Mouse (Mus musculus) kidney, adult 18-20 months (tissue): Measurements from ENCODE around the gene Tmem159.

Experiments used
- DNase-seq: peaks from one replicate; pipeline ENCODE4 v3.0.0; 2021

The Tmem159 gene

DNA sequence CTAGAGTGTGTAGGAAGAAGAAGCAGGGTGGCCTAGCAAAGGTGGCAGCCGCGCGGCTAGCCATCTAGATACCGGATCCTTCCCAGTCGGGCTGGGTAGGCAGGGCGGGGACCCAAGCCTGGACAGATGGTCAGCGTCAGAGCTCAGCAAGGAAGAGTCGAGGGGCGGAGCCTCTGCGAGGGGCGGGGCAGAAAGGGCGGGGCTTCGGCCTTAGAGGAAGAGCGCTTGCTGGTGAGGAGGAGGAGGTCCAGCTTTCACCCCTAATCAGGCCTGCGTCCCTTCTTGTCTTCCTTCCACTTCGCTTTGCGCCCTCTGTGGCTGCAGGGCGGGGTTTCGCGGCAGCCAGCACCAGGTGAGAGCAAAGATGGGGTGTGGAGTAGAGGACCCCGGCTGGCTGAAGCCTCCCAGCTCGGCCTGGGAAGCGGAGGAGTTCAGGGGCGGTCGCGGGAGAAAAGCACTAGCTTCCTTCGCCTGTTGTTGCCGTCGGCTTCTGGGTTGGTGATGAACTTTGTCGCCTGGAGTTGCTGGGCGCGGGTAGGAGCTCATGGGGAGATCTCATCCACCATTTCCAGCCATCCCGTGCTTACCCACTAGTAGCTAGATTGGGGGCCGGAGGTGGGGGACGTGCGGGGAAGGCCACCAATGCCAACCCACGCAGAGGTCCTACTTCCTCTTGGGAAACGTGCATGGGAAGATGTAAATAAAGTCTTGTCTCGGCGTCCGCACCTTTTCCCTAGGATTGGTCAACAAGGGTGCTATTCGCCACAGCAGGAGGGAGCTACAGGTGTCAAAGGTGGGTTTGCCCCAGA lies at the start of gene Tmem159:
TSS of gene Tmem159 (plus strand) at position 190 of the 809 bp plus-strand sequence.
- DNase-seq = peak; percentile 90

DNA sequence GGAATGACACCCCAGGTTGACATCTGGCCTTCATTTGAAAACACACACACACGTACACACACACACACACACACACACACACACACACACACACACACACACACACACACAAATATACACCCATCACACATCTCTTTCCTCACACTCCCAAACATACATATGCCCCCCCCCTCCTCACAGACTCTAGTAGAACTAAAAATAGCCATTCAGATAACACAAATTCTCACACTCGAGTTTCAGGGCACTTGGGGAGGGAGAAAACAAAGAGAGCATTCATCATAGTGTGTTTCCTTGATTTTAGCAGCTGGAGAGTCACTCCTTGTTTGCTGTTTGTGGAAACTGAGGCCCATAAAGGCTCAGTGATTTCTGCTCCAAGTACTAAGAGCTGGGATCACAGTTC lies 48.1 kb upstream of the Tmem159 start:
- DNase-seq = no peak

DNA sequence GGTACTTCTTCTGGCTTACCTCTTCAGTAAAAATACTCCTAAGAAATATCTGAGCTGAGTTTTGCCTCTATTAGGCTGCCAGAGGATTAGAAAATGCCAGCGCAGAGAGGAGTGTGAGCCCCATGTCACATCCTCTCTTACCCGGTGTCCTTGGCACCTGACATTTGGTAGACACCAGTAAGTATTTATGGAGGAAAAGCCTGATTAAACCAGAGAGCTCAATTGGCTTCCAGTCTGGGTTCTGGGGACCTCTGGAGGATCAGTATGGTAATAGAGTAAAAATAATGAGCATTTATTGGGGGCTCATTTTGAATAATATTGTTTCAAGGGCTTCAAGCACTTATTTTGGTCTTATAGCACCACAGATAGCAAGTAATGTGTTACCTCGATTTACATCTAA lies 46.7 kb upstream of the Tmem159 start:
- DNase-seq = no peak

DNA sequence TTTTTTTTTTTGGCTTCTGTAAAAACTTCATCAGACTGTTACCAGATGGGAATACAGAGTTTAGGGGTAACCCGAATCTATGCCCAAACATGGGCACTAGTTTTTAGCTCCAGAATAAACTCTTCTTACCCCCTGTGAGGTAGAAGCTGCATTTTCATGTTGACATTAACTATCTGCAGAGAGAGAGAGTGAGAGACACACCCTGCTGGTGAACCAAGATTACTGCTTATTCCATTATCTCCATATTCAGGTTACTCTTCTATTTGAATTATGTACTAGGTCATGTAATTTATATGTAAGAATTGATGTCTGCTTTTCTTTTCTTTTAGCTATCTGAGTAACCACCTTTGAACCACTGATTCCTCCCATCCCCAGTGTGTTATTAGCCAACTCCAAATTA lies 38.1 kb upstream of the Tmem159 start:
- no peak for DNase-seq

DNA sequence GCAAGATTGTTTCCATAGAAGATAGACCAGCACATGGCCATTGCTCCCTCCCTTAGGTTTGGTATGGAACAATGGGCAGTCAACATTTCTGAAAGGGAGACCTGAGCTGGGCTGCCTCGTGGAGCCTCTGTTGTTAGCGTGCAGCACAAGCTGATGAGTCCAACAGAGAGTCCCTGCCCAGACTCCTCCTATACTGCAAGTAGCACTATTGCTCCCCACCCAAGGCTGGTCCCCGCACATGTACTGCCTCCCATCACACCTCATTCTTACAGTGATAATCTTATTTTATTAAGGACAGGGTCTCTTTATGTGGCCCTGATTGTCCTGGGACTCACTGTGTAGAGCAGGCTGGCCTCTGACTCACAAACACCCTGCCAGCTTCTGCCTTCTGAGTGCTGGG lies 34.0 kb upstream of the Tmem159 start:
- DNase-seq = no peak

DNA sequence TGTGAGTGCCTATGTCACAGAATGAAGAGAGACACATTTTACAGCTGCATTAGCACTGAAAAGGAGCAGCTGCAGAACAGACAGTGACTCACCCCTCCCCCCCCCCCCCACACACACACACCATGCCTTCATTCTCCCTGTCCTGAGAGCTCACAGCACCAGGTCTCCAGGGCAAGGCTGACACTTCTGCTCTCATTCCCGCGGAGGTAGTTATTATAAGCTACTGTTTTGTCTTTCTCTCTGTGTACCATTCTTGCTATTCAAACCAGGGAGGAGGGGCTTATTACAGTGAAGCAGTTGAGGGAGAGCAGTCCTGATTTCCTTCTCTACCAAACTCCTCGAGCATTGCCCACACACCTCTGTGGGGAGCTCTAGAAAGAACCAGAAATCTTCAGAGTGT lies 33.0 kb upstream of the Tmem159 start:
- no peak for DNase-seq

DNA sequence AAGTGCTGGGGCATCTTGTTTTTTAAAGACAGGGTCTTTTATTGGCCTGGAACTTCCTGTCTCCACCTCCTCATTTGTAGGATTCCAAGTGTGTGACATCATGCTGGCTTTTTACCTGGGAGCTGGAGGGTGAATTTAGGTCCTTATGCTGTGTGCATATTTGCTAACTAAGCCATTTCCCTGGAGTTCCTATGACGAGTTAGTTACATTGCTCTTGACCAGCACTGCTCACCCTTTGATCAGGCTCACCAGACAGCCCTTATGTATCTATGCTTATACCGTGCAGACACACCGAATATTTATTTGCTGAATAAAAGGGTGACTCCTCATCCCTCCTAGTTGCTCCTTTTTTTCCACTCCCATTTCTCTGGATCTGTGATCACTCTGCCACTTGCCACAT lies 22.0 kb upstream of the Tmem159 start:
- no peak for DNase-seq

DNA sequence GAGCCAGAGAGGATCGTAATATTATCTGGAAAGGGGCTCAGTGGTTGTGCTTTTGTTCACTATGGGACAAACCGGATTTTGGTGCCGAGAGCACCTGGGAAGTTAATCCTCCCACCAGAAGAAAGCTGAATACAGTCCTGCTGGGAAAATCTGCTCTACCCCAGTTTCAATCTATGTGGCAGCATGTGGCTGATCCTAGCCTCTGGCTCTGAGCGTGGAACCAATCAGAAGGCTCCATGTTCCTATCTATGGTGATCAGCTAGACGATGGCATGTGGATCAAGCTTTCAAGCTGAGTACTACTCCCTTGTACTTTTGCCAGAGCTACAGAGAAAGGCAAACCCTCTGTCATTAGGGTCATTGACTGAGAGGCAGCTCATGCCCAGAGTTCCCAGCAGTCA lies 9.1 kb upstream of the Tmem159 start:
- DNase-seq = no peak

DNA sequence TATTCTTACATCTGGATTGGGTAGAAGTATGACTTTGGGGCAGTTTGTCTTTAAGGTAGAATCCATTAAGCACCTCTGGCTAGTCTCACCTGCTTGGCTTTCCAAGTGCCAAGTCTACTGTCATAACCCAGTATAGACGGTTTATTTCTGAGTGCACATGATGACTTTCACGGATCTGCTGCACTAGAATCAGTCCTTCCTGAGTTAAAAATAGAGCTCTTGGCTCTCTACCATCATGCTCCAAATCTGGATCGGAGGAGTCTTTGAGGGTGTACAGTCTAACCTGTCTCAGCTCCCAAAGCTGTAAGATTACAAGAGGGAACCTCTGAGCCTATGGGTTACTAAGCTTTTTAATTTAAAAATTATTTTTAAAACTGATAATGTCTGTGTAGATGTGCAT lies 7.9 kb upstream of the Tmem159 start:
- DNase-seq = no peak

DNA sequence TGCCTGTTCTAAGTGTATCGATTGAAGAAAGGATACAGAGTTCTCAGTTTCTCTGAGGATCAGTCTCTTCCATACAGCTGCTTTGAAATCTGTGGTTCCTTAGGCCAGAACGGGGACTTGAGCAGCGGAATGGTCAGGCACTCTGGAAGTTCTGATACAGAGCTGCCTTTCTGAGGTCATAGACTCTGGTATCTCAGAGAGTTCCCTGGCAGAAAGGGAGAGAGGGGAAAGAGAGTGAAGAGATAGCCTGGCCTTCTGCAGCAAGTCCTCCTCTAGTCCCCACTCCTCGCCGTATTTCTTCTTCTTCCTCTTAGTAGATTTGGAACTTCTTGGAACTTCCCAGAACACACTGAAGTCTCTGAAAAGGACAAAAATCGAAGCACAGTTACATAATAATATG lies 7.0 kb upstream of the Tmem159 start, which contains the start of gene Dnah3:
TSS of gene Dnah3 (minus strand) at position 101 of the 400 bp plus-strand sequence.
- no peak for DNase-seq

DNA sequence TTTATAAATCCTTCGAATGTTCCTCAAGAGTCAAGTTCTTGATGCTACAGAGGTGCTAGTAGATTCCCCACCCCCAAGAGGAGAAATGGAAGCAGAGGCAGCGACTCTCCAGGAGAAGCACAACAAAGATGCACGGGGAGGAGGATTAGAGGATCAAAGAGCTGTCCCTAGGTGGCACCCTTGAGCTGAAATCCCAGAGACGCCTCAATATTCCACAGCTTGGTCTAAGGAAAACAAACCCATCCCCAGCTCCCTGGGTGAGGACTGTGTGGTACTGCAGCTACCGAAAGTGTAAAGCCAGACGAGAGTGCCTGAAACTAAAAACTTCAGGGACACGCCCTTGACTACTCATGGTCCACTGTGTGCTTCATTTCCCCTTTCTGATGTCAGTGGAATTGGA lies 4.3 kb upstream of the Tmem159 start:
- peak; percentile 74 for DNase-seq

DNA sequence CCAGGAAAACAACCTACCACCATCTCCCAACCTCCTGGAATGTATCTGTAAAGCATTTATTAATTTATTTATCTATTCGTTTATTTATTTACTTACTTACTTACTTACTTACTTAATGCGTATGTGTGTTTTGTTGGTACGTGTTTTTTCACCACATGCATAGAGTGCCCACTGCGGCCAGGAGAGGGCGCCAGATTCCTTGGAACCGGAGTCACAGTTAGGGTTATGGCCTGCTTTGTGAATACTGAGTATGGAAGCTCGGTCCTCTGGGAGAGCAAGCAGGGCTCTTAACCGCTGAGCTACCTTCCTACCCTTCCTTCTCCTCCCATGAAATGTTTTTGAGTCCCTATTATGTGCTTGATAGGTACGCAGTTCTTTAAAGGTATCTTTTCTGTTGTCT lies 3.8 kb upstream of the Tmem159 start:
- DNase-seq = peak; percentile 84

DNA sequence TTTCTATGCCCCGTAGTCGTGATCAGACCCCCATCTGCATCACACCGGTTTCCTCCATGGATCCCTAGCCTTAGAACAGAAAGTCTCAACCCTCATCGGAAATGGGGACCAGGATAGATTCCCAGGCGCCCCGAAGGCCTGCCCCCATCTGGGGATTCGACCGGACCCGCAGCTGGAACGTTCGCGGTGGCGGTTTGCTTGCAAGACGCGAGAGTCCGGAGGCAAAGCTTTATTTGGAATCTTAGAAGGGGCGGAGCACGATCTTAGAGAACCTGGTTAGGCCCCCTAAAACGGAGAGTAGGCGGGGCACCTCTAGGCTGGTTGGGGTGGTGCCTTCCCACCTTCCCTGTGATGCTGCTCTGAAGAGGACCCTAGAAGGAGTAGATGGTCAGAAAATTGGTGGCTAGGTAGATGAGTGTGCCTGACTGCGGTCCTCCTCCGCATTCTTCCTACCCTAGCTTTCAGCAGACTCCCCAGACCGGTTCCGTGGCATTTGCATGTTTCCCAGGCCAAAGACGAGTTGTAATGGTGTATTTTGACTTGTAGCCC lies 940 bp downstream of the Tmem159 start:
- DNase-seq = peak; percentile 46

DNA sequence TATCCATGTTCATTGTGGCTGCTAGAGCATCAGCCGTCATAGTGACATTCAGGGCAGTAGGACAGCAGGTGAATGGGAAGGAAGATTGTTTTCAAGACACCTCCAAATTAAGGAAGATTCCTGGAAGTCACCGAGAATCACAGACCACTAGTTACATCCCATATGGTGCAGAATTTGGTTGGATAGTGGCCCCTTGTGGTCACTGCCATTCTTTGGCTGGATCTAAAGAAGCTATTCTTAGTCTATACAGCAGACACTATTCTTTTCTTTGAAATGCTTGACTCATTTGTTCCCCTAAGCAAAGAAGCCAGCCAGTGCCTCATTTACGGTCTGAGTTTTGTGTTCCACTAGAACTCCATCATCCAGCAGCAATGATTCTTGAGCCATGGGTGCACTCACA lies 2.8 kb downstream of the Tmem159 start:
- no peak for DNase-seq

DNA sequence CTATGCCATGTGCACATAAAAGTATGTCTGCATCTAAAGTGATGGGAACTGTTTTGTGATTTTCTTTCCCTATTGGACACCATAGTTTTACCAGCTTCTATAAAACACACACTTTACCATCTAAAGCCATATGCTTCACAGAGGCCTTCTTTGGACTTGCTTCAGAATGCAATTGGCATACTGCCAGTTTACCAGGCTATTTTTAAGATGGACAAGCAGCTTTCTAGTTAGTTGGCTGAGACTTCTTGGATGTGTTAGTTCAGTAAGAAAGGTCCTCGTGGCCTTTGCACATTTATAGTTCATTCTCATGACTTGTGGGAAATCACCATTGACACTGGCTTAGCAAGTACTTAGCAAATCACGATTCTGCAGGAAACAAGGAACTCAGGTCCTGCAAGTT lies 4.2 kb downstream of the Tmem159 start:
- no peak for DNase-seq

DNA sequence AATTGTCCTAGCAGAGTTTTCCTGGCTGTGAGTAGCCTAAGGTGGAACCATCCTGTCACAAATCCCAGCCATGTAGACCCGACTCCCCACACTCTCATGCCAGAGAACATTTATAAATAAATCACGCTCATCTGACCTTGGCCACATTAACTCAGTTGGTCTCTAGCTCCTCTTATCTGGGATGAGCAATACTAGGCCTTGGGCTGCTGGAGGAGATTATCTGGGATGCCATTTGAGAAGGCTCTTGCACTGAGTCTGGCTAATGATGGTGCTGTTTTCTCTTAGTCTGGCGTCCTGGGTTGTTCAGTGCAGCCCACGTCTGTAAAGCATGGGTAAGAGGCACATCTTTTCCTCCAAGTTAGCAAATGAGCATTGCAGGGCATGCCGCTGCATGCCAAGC lies 7.5 kb downstream of the Tmem159 start:
- no peak for DNase-seq

DNA sequence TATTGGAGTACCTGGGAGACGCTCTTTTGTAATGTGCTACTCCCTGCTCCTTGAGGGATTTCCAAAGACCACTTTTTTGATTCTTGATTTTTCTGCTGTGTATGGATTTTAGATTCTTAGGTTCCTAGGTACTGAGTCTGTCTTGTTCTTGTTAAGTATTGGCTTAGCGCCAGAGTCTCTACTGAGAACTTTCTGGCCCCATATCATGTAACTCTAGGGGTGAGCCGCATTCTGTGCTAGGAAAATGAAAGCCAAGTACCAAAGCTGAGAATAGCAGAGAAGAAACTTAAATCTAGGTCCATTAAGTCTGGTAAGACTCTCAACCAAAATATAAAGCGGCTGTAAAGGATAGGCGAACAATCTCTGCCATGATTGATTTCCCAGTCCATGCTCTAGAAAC lies 14.8 kb downstream of the Tmem159 start:
- DNase-seq = no peak

DNA sequence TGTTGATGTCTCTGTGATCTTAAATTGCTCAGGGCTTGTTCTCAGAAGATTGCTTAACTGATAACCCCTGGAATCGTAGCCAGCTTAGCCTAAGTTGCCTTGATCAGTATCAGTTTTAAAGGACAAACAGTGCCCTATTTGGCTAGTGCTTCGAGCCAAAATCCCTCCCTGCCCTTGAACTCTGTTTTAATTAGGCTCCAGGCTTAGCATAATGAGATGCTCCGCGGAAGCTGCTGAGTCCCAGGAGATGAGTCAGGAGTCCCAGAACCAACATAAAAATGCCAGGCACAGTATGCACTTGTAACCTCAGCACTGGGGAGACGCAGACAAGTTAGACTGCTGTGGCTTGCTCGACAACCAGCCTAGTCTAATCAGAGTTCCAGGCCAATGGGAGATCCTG lies 15.4 kb downstream of the Tmem159 start:
- no peak for DNase-seq

DNA sequence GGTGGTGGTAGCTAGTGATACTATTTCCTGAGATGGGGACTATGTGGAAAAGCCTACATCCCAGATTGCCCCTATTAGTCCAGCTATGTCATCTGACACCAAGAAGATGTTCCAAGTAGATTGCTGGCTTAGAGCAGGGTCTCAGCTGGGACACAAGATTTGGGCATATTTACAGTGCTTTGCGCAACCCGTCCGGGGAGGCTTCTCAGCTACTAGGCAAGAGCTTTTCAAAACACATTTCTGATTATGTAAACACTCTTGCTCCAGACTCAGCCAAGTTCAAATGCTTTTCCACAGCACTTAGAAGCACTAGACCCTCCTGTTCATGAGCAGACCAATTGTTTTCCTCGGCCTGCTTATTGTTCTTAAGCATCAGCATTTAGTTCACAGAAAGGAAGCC lies 21.6 kb downstream of the Tmem159 start:
- DNase-seq = no peak

DNA sequence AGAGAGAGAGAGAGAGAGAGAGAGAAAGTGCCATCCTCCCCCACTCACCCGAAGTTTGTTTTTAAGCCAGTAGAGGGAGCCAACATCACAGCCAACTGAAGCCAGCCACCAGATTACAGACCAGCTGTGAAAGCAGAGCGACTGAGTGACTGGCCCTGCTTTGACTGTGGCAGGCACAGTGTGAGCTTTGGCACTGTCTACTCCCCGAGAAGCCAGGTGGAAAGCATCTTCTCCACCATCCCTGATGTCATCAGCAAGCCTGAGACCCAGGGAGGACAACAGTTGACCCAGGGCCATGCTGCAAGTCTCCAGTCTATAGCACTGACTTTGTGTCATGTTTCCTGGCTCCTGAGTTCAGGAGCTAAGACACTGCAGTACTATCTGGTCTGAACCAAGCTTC lies 22.7 kb downstream of the Tmem159 start:
- DNase-seq = peak; percentile 70

DNA sequence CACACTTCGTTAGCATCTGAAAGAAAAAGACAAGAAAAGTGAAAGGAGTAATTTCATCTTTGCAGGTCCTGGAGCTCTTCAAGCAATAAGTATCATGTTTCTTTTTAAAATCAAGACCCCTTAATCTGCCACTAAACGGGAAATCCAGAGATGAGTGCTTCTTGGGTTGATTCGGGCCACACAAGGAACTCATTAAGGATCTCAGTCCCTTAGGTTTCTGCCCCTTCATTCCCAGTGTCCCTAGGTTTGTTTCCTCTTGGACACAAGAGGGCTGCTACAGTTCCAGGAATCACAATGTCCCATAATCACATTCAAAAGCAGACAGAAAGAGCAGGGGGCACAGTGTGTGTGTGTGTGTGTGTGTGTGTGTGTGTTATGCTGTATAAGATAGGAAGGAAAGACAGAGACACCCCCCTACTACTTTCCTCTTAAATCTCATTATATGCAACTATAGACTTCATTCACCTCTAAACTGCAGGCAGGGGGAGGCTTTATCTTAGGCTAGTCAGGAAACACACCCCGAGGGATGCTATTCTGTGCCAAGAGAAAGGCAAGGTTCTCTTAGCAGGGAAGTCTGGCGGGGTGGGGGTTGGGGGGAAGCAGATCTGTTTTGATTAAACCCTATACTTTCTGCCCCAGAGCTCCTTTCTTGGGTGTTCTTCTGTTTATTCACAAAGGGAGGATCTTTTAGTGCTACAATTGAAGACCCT lies 25.0 kb downstream of the Tmem159 start:
- no peak for DNase-seq

DNA sequence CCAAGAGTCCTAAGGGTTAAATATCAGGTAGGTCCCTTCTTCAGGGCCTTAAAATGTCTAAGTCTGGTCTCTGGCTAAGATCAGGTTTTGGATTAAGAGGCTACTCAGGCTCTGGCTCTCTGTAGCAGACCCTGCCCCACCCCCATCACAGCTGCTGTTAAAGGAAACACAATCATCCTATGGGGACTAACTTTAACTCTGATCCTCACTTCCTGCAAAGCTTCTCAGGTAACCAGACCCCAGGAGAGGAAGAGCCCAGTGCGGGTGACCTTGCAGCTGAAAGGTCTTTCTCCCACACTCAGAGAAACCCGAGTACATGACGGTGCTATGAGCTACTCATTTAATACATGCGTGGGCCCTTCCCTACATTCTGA lies 25.5 kb downstream of the Tmem159 start:
- DNase-seq = no peak

DNA sequence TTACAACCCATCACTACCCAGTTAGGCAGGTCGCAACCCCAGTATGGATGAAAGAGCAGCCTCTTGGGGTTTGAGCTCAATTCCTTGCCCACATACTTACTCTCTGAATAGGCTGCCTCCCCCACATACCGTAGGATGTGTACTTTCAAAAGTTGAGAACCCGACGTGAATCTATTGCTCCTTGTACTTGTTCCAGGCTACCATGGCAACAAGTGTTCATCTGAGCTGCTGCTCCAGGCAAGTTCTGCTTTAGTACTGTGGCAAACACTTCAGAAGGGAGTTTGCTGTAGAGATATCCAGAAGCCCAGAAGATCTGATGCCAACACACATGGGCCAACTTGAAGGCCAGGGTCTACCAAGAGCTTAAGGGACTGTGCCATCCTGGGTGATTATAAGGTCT lies 26.8 kb downstream of the Tmem159 start:
- no peak for DNase-seq

DNA sequence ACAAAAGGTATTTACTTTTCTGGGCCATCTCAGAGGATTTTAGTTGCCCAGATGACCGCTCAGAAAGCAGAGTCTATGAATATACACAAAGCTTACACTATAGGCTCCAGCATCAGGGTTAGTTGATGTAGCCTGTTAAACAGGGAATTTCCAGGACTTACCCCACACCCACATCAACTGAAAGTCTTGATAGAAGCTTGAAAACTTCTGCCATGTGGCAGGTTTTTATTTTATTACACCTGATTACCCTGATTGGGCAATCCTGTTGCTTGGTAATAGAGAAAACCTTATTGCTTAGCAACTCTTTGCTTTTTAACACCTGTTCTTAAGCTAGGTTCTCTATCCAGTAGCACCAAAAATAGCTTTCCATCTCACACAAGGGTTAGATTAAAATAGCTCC lies 40.6 kb downstream of the Tmem159 start:
- DNase-seq = no peak
